Mouse (Mus musculus): ENCODE data around the gene Epb41. TPM values are rescaled to one million over a fixed set of nuclear protein-coding genes. Genes with fewer than 3 reads are reported as not detected.

Gene Epb41
- total and polyA plus RNA-seq, 3 experiments, result 129 to 560 (median 152) TPM

DNA sequence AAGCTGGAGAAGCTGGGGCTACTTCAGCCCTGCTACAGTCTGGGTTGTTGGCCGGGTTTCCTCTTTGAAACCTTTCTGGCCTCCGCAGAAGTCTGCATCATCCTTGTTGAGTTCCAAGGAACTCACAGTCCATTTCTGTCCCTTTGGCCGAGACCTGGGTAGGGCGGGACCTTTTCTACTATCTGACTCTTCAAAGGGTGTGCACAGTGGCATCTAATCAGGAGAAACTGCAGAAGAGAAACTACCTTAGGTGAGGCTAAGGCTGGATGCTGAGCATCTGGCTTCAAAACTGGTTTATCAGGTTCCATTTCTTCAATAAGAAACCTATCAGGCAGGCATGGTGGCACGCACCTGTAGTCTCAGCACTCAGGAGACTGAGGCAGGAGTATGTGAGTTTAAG is 10.6 kb downstream of the Epb41 start:
- Histone ChIP-seq H3K27me3 (ENCODE audit: insufficient read depth, low read length) (no peaks in the 10 kb centered on the region), H3K4me1 (ENCODE audit: insufficient read depth, low read depth, low read length) (peaks cover 88% of the 10 kb centered on the region), H3K36me3 (replicated peaks) (peaks cover 93% of the 10 kb centered on the region), H3K4me3 (ENCODE audit: low read depth, low read length) (no peak overlapping the region), H3K9me3 (replicated peaks) (no peaks in the 10 kb centered on the region)
- no peak for TF ChIP-seq GATA1 (IDR thresholded peaks at IDR 0.05; ENCODE audit: borderline replicate concordance, low read length)
- TF ChIP-seq POLR2AphosphoS5 (IDR thresholded peaks at IDR 0.05; ENCODE audit: insufficient replicate concordance, low read depth, low read length), result no peak
- no peak for TF ChIP-seq GATA2 (IDR thresholded peaks at IDR 0.05; ENCODE audit: borderline replicate concordance, low read depth, low read length)
- no peak for TF ChIP-seq TAL1 (conservative IDR thresholded peaks at IDR 0.05; ENCODE audit: low read depth, low read length)
- no peak for TF ChIP-seq CTCF (IDR thresholded peaks at IDR 0.05; ENCODE audit: low read depth, low read length)
- DNase-seq (ENCODE audit: low spot score) (no peak), ATAC-seq (ENCODE audit: extremely low read depth, insufficient number of reproducible peaks, low FRiP score, poor library complexity, severe bottlenecking) (no peak)

DNA sequence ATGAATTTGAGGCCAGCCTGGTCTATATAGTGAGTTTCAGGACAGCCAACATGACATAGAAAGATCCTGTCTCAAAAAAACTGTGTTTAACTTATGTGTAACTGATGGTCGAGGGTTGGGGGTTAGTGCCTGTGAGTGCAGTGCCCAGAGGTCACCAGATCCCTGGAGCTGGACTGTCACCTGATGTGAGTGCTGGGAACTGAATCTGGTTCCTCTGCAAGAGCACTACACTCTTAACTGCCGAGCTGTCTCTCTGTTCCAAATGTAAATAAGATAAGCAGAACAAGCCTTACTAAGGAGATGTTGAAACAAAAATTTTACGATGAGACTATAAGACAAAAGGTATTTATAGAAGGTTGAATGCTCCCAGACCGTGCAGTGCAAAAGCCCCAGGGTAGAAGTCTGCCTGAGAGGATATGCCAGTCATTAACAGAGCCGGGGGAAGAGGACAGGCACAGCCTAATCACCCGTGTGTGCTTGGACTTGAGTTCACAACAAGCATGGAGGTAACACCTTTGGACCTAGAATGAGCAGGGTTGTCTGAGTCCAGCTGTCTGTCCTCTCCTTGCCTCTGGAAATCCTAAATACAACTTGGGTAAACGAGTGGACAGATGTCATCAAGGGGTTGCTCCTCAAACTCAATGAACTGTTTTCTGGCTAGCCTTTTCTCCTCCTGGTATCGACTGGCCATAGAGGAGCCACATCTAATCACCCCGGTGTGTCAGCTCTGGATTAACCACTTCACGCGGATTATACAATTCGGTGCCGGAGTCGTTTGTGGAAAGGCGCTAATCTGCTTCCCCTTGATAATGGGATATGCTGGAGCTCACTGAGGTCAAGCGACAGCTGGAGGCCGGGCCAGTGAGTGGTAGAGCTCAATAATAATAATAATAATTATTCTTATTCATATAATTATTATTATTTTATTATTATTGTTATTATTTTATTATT is 11.9 kb downstream of the Epb41 start:
- no peak for DNase-seq (ENCODE audit: low spot score)
- Histone ChIP-seq H3K4me3 (ENCODE audit: low read depth, low read length) (no peak overlapping the region), H3K27me3 (ENCODE audit: insufficient read depth, low read length) (no peaks in the 10 kb centered on the region), H3K9me3 (replicated peaks) (no peaks in the 10 kb centered on the region), H3K4me1 (ENCODE audit: insufficient read depth, low read depth, low read length) (peaks cover 89% of the 10 kb centered on the region), H3K36me3 (replicated peaks) (peaks cover 95% of the 10 kb centered on the region)
- TF ChIP-seq CTCF (IDR thresholded peaks at IDR 0.05; ENCODE audit: low read depth, low read length) (no peak), GATA2 (IDR thresholded peaks at IDR 0.05; ENCODE audit: borderline replicate concordance, low read depth, low read length) (no peak), GATA1 (IDR thresholded peaks at IDR 0.05; ENCODE audit: borderline replicate concordance, low read length) (no peak), TAL1 (conservative IDR thresholded peaks at IDR 0.05; ENCODE audit: low read depth, low read length) (no peak), POLR2AphosphoS5 (IDR thresholded peaks at IDR 0.05; ENCODE audit: insufficient replicate concordance, low read depth, low read length) (no peak)
- ATAC-seq (ENCODE audit: extremely low read depth, insufficient number of reproducible peaks, low FRiP score, poor library complexity, severe bottlenecking), result 0 out of 2 replicates have a peak, but pooled peaks have one; percentile 15

DNA sequence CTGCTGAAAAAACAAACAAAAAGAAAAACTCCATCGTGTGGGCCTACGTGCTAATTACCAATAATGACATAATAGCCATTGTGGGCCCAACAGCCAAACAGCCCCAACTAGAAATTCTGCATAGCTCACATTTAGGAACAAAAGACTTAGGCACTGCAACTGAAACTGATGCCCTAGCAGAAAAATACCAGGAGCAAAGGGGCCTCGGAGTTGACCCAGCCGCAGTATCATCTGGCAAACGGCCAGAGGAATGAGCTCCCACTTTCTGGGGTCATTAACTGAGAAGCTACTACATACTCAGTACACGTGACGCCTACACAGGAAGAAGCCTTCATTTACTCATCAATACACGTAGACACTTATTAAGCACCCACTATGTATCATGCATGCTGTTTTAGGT is 12.8 kb downstream of the Epb41 start:
- DNase-seq (ENCODE audit: low spot score) (no peak), ATAC-seq (ENCODE audit: extremely low read depth, insufficient number of reproducible peaks, low FRiP score, poor library complexity, severe bottlenecking) (no peak)
- TF ChIP-seq GATA2 (IDR thresholded peaks at IDR 0.05; ENCODE audit: borderline replicate concordance, low read depth, low read length), result no peak
- TF ChIP-seq GATA1 (IDR thresholded peaks at IDR 0.05; ENCODE audit: borderline replicate concordance, low read length), result no peak
- peaks cover 88% of the 10 kb centered on the region for H3K4me1 ChIP-seq (ENCODE audit: insufficient read depth, low read depth, low read length)
- H3K9me3 ChIP-seq (replicated peaks), result no peaks in the 10 kb centered on the region
- no peak overlapping the region for H3K4me3 ChIP-seq (ENCODE audit: low read depth, low read length)
- H3K36me3 ChIP-seq (replicated peaks), result peaks cover 95% of the 10 kb centered on the region
- no peaks in the 10 kb centered on the region for H3K27me3 ChIP-seq (ENCODE audit: insufficient read depth, low read length)

DNA sequence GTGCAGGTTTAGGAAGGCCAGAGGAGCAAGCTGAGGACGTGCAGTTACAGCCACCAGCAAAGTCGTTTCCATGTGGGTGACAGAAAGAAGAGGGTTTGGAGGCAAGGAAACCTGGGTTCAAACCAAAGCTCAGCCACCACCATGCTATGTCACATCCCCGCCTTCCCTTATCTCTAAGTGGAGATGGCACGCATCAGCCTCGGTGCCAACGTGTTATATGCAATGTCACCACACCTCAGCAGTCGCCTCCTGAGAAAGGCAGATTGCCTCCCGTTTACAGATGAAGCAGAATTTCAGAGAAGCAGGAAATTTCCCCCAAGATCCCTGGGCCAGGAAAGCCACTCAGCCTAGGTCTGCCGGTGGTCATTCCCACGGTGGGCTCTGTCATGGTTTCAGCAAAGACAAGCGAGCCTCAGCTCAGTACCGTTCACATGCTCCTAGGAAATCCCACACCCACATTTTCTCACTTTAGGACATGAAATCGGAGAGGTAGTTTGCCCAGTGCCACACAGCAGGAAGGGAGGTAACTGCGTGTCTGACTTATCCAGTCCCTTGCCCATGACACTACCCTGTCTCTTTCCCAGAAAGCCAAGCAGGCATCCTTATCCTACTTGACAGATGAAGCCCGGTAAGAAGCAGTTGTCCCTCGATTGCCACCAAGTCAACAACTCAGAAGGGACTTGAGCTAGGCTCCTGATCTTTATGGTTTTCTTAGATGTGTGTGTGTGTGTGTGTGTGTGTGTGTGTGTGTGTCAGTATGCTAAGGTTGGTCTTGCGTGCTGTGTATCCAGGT is 14.9 kb downstream of the Epb41 start:
- no peak for DNase-seq (ENCODE audit: low spot score)
- Histone ChIP-seq H3K4me1 (ENCODE audit: insufficient read depth, low read depth, low read length) (peaks cover 86% of the 10 kb centered on the region), H3K27me3 (ENCODE audit: insufficient read depth, low read length) (no peaks in the 10 kb centered on the region), H3K9me3 (replicated peaks) (no peaks in the 10 kb centered on the region), H3K4me3 (ENCODE audit: low read depth, low read length) (no peak overlapping the region), H3K36me3 (replicated peaks) (peaks cover 93% of the 10 kb centered on the region)
- TF ChIP-seq CTCF (IDR thresholded peaks at IDR 0.05; ENCODE audit: low read depth, low read length), result no peak
- no peak for TF ChIP-seq TAL1 (conservative IDR thresholded peaks at IDR 0.05; ENCODE audit: low read depth, low read length)
- no peak for TF ChIP-seq GATA2 (IDR thresholded peaks at IDR 0.05; ENCODE audit: borderline replicate concordance, low read depth, low read length)
- no peak for TF ChIP-seq POLR2AphosphoS5 (IDR thresholded peaks at IDR 0.05; ENCODE audit: insufficient replicate concordance, low read depth, low read length)
- no peak for TF ChIP-seq GATA1 (IDR thresholded peaks at IDR 0.05; ENCODE audit: borderline replicate concordance, low read length)
- no peak for ATAC-seq (ENCODE audit: extremely low read depth, insufficient number of reproducible peaks, low FRiP score, poor library complexity, severe bottlenecking)

DNA sequence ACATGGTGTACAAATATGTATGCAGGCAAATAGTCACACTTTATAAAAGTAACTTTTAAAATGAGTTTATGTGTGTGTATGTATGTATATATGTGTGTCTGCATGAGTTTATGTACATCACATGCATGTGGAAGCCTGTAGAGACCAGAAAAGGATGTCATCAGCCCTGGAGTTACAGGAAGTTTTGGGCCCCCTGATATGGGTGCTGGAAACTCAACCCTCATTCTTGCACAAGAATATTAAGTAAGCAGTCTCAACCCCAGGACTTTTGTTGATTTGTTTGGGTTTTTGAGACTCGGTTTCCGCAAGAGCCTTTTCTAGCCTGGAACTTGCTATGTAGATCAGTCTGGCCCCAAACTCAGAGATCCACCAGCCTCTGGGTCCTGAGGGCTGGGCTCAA is 15.6 kb downstream of the Epb41 start:
- no peak overlapping the region for H3K4me3 ChIP-seq (ENCODE audit: low read depth, low read length)
- no peaks in the 10 kb centered on the region for H3K27me3 ChIP-seq (ENCODE audit: insufficient read depth, low read length)
- no peak for DNase-seq (ENCODE audit: low spot score)
- H3K4me1 ChIP-seq (ENCODE audit: insufficient read depth, low read depth, low read length), result peaks cover 84% of the 10 kb centered on the region
- no peaks in the 10 kb centered on the region for H3K9me3 ChIP-seq (replicated peaks)
- peaks cover 91% of the 10 kb centered on the region for H3K36me3 ChIP-seq (replicated peaks)
- no peak for ATAC-seq (ENCODE audit: extremely low read depth, insufficient number of reproducible peaks, low FRiP score, poor library complexity, severe bottlenecking)
- TF ChIP-seq GATA2 (IDR thresholded peaks at IDR 0.05; ENCODE audit: borderline replicate concordance, low read depth, low read length) (no peak), CTCF (IDR thresholded peaks at IDR 0.05; ENCODE audit: low read depth, low read length) (no peak)

DNA sequence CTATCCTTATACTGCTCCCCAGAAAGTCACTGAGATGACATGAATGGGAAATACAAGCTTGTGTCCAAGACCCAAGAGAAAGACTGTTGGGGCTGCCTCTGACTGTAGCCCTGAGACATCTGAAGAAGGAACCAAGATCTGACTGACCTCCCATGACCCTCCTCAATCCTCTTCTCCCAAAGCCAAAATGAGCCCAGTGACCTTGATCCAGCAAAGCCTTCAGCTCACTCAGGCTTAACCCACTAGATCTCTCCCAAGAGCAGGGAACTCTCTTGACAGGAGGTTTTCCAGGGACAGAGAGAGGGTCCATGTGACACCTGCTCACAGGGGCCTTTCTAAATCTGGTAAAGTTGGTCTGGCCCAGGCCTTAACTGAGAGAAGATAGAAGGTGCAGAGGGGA is 17.8 kb downstream of the Epb41 start:
- Histone ChIP-seq H3K9me3 (replicated peaks) (no peaks in the 10 kb centered on the region), H3K27me3 (ENCODE audit: insufficient read depth, low read length) (no peaks in the 10 kb centered on the region), H3K4me1 (ENCODE audit: insufficient read depth, low read depth, low read length) (peaks cover 71% of the 10 kb centered on the region), H3K4me3 (ENCODE audit: low read depth, low read length) (no peak overlapping the region), H3K36me3 (replicated peaks) (peaks cover 81% of the 10 kb centered on the region)
- DNase-seq (ENCODE audit: low spot score), result no peak
- TF ChIP-seq TAL1 (conservative IDR thresholded peaks at IDR 0.05; ENCODE audit: low read depth, low read length) (no peak), POLR2AphosphoS5 (IDR thresholded peaks at IDR 0.05; ENCODE audit: insufficient replicate concordance, low read depth, low read length) (no peak), GATA2 (IDR thresholded peaks at IDR 0.05; ENCODE audit: borderline replicate concordance, low read depth, low read length) (no peak), CTCF (IDR thresholded peaks at IDR 0.05; ENCODE audit: low read depth, low read length) (no peak), GATA1 (IDR thresholded peaks at IDR 0.05; ENCODE audit: borderline replicate concordance, low read length) (no peak)
- no peak for ATAC-seq (ENCODE audit: extremely low read depth, insufficient number of reproducible peaks, low FRiP score, poor library complexity, severe bottlenecking)
